Mouse (Mus musculus): ENCODE measurements around the gene Rhbdf1.
A peak's percentile ranks its signal among the peaks of the same experiment; 100 is the strongest.

The Rhbdf1 gene

GRCm38 (mm10) chr11:32220607-32221224, 1.4 kb downstream of the Rhbdf1 start:
- DNase-seq: no peak

- no peak for DNase-seq
These were observed 2.8 kb downstream of the Rhbdf1 start for GRCm38 (mm10) chr11:32219287-32219686.

GRCm38 (mm10) chr11:32218501-32219050, 3.5 kb downstream of the Rhbdf1 start:
- DNase-seq: no peak

- peak; percentile 77 for DNase-seq
These were observed 5.2 kb downstream of the Rhbdf1 start for GRCm38 (mm10) chr11:32216851-32217250.

- no peak for DNase-seq
These were observed 6.5 kb downstream of the Rhbdf1 start for GRCm38 (mm10) chr11:32215372-32216162.

GRCm38 (mm10) chr11:32210623-32211022, 11.5 kb downstream of the Rhbdf1 start:
- no peak for DNase-seq

- DNase-seq: peak; percentile 97
These were observed 16.8 kb downstream of the Rhbdf1 start, which contains the start of gene Snrnp25 for GRCm38 (mm10) chr11:32205058-32205873. Gene Snrnp25 (plus strand): TSS chr11:32205415.

GRCm38 (mm10) chr11:32201922-32202685, 20.0 kb downstream of the Rhbdf1 start:
- peak; percentile 33 for DNase-seq

- DNase-seq: peak; percentile 50
These were observed 21.1 kb downstream of the Rhbdf1 start for GRCm38 (mm10) chr11:32200992-32201391.

- DNase-seq: peak; percentile 82
These were observed 22.0 kb downstream of the Rhbdf1 start, which contains the start of gene Il9r for GRCm38 (mm10) chr11:32200075-32200601. Gene Il9r (minus strand): TSS chr11:32200279.

- DNase-seq: peak; percentile 73
These were observed 22.9 kb downstream of the Rhbdf1 start for GRCm38 (mm10) chr11:32199230-32199629.

- peak; percentile 32 for DNase-seq
These were observed 23.7 kb downstream of the Rhbdf1 start for GRCm38 (mm10) chr11:32198256-32198955.

- DNase-seq: no peak
These were observed 24.3 kb downstream of the Rhbdf1 start for GRCm38 (mm10) chr11:32197766-32198165.

GRCm38 (mm10) chr11:32196727-32197126, 25.4 kb downstream of the Rhbdf1 start:
- DNase-seq: no peak

- DNase-seq: peak; percentile 45
These were observed 26.1 kb downstream of the Rhbdf1 start for GRCm38 (mm10) chr11:32195867-32196540.

GRCm38 (mm10) chr11:32194626-32195025, 27.5 kb downstream of the Rhbdf1 start:
- no peak for DNase-seq

- DNase-seq: no peak
These were observed 28.0 kb downstream of the Rhbdf1 start for GRCm38 (mm10) chr11:32194086-32194485.

GRCm38 (mm10) chr11:32193156-32193555, 28.9 kb downstream of the Rhbdf1 start:
- DNase-seq: no peak

- DNase-seq: no peak
These were observed 31.4 kb downstream of the Rhbdf1 start for GRCm38 (mm10) chr11:32190603-32191110.

GRCm38 (mm10) chr11:32190119-32190518, 32.0 kb downstream of the Rhbdf1 start:
- no peak for DNase-seq

Measured in thymus, postnatal 14 days (tissue).